Mouse (Mus musculus): ENCODE measurements around the gene 1700001O22Rik.
A peak's percentile ranks its signal among the peaks of the same experiment; 100 is the strongest.

1700001O22Rik gene

DNA sequence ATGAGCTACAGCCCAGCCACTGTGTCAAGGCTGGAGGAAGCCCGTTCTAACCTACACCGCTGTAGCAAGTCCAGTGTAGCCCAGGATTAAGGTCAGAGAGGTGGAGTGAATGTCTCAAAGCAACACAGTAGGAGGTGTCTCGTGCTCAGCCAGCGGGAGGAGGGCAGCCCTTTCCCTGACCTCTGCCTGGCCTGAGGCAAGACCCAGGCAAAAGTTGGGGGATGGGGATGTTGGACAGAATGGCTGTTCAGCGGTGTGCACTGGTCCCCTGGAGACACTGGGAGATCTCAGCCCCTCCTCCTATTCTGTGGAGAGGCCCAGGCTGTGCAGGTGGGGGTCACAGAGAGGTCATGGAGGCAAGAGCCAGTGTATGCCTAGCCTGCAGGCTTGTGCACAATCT is 24.2 kb downstream of the 1700001O22Rik start:
- DNase-seq (ENCODE audit: low read depth), result no peak

DNA sequence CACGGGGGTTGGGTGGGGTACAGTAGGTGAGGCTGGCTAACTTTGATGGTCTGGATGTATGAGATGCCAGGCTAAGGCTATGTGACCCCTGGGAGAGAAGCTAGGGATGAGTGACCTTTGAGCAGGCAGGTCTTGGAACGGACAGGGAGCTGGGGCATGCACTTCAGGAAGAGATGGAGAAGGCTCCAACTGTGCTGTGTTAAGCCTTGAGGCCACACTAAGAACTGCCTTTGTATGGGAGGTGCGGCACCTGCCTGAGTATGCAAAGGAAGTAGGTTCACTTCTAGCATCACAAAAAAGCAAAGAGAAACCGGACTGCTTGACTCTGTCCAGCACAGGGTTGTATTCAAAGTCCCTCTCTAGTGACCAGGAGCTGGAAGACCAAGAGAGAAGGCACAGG is 25.2 kb downstream of the 1700001O22Rik start:
- DNase-seq (ENCODE audit: low read depth), result no peak

DNA sequence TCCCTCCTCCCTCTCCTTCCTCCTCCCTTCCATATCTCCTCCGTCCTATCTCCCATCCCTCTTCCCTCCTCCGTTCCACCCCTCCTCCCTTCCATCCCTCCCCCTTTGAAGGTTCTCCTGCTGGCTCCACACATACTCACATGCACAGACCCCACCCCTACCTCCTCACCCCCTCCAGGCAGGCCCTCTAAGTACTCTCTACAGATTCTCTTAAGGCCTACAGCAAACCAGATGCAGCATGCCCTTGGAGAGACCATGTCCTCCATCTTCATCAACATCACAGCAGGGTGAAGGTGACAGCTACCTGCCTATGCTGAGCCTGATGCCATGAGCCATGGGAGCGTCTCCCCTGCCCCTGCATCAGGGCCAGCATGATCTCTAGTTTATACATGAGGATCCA is 26.2 kb downstream of the 1700001O22Rik start:
- DNase-seq (ENCODE audit: low read depth), result no peak

DNA sequence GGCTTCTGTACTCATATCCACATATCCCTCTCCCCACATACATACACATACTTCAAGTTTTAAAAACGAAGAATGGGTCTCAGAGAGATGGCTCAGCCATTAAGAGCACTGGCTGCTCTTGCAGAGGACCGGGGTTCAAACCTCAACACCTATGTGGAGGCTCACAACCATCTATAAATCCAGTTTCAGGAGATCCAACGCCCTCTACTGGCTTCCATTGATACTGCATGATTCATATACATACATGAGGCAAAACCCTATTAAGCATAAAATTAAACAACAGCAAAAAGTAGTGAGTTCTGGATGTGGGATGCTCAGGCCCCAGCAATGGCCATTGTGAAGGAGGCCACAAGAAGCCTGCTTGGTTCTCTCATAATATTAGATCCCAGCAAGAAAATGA is 27.5 kb downstream of the 1700001O22Rik start:
- no peak for DNase-seq (ENCODE audit: low read depth)

DNA sequence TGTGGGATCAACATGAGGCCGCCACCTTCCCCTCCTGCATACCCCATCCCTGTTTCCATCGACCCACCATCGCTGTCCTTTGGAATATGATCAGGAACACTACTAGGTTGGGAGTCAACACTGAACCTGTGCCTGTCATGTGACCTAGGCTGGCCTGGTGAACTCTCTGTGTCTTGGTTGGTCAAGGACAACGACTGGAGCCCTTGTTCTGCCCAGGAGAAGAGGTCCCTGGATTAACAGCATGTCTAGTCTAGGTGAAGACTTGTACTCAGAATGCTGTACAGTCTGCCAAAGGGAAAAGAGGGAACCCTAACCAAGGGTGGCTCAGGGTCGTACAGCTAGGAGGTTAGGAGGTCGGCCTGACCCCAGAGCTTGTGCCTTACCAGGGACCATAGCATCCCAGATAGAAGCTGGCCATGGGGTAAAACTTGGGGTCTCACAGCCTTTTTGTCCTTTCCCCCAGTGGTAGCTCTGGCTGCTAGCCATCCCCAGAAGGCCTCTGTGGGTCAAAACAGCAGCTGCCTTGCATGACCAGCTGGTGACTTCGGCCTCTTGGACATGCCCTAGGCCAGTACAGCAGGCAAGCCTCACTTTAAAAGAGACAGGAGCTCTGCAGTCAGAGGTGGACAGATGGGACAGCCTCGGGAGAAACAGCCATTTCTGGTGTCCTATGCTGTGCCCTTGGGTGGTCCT is 30.0 kb downstream of the 1700001O22Rik start:
- no peak for DNase-seq (ENCODE audit: low read depth)

DNA sequence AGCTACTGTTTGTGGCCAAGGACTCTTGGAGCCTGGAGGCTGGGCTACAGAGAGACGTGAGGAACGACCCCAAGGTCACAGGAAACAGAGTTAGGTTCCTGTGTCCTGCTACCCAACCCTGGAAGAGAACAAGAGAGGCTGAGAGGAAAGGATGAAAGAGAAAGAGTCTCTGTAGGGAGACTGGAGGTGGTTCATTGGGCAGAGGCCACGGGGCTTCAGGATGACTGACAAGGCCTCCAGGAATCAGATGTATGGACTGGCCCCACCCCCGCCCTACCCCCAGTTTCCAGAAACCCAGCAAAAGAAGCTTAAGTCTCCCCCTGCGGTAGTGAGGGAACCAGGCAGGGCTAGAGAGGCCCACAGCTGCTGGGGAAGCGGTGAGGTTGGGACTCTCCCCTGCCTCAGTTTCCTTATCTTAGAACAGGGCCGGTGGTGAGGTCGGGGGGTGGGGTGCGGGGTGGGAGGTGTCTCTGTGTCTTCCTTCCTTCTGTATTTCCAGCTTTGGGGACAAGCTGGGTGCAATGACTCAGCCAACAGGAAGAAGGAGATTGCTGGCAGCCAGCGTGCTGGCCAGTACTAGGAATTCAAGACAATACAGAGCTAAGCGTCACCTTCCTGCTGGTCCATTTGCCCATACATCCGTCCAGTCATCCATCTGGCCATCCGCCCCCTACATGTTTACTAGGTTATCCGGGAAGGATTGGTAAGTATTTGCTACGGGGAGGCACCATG is 30.7 kb downstream of the 1700001O22Rik start:
- peak; percentile 62 for DNase-seq (ENCODE audit: low read depth)

DNA sequence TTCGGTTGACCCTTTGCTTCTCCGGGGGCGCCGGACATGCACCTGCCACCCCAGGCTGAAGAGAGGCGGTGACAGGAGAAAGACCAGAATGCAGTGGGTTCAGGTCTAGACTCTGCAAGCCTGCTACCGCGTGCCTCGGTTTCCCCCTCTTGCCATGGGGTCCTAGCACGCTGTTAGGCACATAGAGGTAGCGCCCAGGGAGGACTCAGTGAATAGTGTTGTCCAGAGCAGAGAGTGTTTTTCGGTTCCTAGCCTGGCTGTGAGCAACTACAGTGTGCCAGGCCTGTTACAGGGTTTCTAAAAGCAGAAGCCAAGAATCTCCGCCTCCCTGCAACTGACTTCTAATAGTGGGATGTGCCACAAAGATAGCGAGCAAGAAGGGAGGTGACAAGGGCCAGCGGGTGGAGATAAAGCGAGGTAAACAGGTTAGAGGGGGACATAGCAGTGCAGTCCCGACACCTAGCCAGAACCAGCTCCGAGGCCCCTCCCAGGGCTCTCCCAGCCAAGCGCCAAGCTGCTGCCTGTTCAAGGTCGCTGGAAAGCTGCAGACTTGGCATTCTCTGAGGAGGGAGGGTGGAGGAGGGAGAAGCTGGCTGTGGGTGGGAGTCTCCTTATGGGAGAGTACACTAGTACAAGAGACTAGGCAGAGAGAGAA is 31.5 kb downstream of the 1700001O22Rik start:
- peak; percentile 87 for DNase-seq (ENCODE audit: low read depth)

DNA sequence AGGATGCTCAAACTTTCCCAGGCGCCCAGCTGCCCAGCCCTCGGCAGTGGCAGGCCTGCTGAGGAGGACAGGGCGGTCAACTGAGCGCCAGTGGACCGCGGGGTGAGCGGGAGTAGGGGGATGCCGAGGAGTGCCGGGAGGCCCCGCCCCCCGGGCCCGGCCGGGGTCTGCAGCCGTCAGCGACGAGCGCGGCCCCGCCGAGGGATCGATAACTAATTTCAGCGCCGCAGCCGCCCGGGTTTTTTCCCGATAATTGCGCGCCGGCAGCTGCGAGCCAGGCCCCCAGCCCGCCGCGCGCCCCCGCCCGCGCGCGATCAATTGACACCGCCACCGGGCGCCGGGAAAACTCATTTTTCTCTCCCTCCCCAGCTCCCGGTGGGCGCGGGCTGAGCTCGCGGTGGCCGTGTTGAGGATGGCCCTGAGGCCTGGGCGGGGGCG is 32.1 kb downstream of the 1700001O22Rik start:
- DNase-seq (ENCODE audit: low read depth), result no peak

DNA sequence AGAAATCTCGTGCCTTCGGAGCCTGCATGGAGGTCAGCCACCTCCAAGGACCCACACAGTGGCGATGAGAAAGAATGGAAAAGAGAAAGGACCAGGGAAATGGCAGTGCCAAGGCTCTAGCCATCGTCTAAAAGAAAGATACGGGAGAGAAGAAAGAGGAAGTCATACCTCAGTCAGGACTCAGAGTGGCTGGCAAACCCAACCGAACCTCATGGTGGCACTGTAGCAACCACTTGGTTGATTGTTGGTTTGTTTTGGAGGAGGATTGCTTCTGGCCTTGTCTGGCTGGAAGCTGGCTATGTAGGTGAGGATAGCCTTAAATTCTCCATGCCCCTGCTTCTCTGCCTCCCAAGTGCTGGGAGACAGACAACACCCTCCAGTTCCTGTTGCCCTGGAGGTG is 34.3 kb downstream of the 1700001O22Rik start:
- no peak for DNase-seq (ENCODE audit: low read depth)

DNA sequence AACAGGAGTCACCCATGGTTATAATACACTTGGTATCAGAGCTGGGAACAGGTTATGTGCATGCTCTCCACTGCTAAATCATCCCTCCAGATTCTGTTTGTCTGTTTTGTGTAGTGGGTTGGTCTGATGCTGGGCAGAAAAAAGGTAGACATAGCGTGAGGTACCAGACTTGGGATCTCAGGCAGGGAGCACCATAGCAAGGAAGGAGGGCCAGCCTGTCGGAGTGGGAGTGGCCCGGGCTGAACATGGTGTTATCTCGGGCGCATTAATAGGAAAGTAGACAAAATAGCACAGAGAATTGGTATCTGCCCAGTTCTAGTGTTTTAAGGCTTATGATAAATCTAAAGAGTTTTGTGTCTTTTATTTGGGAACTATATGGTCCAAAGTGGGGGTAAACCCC is 34.9 kb downstream of the 1700001O22Rik start:
- DNase-seq (ENCODE audit: low read depth), result no peak

DNA sequence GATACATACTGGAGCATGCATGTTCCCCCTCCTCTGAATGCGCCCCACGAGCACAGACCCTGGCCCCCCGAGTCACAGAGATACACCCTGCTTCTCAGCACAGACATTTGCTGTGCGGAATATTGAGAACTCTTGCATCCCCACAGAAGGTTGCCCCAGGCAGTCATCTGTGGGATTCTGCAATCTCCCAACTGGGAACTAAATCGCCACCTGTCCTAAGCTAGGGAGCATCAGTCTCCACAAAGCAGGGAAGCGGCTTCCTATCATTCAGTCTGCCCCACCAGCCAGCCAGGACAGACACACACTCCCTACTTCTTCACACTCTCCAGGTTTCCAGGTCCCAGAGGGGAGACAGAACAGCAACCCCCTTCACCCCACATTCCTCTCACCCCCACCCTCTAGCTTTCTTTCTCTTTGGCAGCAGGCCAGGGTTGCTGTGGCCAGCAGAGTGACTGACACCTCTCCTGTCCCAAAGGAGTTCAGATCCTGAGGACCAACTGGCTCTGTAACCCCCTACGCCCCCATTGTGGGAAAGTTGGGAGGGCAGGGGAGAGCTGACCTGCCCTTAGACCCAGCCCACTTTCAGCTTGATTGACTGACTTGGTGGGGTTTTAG is 35.7 kb downstream of the 1700001O22Rik start:
- DNase-seq (ENCODE audit: low read depth), result no peak

DNA sequence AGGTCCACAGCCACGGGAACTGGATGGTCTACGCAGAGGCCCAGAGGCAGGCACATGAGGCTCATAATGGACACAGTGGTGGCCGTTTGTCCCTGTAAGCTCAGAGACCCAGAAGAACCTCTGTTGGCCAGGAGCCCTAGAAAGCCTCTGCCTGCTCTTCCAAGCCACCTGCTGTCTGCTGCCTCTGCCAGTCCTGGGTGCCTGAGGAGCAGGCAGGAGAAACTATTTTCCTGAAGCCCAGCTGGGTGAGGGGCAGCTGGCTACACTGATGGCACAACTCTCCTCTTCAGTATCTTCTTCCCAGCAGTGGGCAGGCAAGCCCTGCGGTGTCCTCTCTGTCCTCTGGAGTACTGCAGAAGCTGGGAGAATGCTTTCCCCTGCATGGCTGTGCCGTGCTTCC is 37.0 kb downstream of the 1700001O22Rik start:
- no peak for DNase-seq (ENCODE audit: low read depth)

DNA sequence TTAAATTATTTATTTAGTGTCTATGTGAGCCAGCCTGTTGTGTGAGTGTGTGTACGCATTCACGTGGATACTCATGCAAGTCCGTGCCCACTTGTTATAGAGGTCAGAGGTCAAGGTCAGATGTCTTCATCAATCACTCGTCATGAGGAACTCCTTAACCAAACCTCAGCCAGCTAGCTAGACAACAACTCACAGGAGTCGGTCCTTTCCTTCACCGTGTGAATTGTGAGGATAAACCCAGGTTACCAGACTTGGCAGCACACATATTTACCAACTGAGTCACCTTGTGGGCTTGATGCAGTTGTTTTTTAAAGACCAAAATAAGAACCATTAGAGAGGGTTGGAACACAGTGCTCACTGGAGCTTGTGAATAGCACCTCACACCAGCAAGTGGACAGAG is 42.8 kb downstream of the 1700001O22Rik start:
- DNase-seq (ENCODE audit: low read depth), result no peak

DNA sequence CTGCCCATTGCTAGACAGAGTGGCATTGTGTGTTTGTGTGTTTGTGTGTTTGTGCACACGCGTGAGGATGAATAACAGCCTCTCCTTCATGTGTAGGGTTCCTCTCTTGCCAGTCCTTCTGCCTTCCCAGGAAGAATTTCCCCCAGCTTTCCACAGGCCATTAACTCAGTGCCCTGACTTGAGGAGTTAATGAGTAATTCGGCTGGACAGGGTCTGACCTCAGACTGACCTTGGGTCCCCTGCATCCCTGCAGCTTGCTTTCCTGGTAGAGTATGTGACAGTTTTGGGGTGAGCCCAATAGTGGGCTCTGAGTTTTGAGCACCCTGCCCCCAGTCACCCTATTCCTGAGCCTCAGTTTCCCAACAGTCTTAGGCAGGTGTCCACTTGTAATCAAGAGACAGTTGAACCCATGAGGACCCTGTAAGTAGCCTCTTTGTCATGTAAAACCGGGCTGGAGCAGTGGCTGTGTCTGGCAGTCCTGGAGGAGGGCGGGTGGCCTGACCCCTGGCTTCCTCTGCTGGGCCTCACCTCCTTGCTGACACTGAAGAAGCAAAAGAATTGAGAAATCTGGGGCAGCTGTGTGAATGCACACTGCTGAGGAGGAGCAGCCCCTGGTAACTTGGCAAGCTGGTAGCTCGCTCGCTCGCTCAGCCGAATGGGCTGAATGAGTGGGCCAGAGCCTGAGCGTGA is 43.5 kb downstream of the 1700001O22Rik start:
- DNase-seq (ENCODE audit: low read depth), result no peak

DNA sequence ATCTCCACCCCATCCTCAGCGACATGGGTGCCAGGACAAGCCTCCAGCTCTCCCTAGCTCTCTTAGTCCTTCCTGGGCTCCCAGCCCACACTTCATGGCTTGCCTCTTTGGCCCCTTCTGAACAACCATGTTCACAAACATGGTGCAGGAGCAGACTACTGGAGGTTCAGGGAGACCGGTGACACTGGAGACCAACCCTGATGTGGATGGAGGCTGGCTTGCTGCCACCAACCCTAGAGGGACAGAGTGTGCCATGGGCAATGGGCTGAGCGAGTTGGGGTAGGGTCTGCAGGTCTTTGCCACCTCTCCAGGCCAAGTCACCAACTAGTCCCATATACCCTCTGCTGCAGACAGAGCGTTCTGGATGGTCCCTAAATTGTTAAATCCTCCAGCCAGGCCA is 44.0 kb downstream of the 1700001O22Rik start:
- no peak for DNase-seq (ENCODE audit: low read depth)

DNA sequence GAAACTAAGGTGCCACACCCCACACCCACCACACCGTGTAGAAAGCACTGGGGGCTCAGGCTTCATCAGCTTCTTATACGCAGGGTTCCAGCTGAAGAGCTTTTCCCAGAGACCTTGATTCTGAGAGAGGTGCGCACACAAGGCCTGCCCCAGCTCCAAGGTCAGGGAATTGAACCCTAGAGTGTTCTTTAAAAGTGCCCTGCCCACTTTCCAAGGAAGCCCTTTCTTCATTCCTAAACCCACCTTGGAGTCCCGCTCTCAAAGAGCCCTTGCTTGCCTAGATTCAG is 44.4 kb downstream of the 1700001O22Rik start:
- DNase-seq (ENCODE audit: low read depth), result no peak

DNA sequence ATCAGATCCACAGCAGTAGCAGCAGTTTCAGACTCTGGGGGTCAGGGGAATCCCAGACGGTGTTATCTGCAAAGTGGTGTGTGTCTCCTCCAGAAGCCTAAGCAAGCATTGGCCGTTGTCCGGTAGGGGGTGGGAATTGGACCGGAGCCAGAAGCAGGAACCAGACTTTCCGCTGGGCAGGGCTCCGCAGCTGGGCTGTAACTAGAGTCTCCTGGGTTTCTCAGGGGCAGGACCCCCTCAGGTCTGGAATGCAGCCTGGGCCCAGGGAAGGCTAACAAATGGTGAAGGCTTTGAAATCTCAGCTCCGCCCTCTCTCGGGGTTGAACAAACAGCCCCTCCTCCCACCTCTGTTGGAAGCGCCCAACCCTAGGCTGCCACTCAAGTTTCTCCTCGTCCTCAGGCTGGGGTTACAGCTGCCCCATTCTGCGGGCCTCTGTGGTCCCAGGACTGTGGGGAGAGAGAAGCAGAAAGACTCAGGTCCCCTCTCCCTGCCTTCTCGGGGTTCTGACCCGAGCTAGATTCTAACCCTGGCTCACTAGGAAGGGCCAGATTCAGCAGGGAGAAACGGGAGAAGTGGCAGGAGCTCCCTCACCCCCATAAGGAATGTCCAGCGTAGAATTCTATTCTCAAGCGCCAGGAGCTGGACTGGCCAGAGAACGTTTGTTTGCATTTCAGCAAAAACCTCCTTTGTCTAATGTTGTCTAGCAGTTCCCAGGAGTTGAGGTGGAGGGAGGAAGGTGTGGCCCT is 44.9 kb downstream of the 1700001O22Rik start:
- no peak for DNase-seq (ENCODE audit: low read depth)

DNA sequence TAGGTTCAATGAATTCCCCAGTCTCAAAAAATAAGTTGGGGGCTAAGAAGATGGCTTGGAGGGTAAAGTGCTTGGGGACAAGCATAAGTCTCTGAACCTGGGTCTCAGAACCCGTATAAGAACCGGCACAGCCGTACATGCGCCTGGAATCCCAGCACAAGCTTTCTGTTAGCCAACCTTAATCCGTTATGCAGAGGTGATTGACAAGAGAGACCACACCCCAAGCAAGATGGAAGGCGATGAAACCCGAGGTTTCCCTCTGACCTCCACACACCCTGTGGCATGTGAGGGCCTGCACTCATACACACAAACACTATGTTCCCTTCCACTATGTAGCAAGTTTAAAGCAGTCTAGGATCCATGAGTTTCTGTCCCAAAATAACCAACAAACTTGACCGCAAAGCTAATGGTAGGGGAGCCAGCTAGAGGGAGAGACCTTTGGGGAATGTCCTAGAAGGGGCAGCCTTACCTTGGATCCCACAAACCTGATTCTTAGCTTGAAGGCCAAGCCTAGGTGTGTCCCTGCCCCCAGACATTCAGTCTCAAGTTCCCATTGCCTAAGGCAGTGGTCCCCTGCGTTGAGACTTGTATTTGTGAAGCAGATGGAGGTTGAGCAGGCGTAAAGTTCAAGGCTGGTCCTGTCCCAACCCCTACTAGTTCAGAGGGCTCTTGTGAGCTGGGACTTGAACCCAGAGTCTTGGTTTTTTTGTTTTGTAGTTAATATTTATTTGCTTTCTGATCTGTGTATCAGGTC is 46.3 kb downstream of the 1700001O22Rik start:
- DNase-seq (ENCODE audit: low read depth), result no peak

DNA sequence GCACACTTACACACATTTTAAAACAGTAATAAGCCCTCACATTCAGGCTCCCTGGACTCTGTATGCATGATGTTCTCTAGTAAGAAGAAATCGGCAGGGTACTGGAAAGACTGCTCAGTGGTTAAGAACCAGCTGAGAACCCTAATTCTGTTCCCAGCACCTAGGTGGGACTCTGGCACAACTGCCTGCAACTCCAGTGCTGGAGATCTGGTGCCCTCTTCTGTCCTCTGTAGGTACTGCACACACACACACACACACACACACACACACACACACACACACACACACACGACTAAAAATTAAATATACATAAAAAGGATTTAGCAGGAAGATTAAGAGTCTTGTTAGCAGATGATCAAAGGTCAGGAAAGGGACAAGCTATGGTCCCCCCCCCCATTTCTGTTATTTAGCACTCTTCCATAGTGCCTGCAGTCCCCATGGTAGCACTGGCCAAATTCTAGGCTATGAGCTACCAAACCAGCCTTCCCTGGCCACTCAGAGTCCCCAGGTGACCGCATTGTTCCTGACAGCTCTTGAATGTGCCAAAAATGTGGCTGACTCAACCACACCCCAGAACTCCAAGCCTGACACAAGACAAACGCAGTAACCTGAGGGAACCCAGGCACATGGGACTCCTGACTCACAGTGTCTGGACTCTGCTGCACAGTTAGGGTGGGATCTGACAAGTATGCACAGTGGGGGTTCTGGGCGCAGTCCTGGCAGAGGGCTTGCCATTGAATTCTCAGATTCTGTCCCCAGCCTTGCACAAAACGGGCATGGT is 47.3 kb downstream of the 1700001O22Rik start:
- no peak for DNase-seq (ENCODE audit: low read depth)

DNA sequence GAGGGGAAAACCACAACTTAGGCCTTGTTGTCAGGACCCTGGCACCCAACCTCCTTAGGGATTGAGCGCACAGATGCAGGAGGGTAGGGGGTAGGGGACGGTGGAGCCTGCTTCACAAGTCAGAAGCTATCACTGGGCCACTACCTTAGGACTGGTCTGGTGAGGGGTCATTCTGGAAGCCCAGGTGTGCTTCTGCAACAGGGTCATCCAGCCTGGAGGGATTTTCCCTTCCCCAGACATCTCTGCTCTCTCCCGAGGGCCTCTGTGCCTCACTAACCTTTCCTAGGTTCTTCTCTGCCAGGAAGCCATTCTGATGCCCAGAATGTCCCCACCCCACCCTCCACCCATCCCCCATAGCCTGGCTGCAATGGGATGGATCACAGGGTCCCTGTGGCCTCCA is 48.6 kb downstream of the 1700001O22Rik start:
- no peak for DNase-seq (ENCODE audit: low read depth)

Data from c-Kit-positive CD71-positive TER-119-negative erythroid progenitor cells, embryonic 14.5 days (primary cell).